Mouse (Mus musculus) brain, embryonic 14.5 days (tissue): Measurements from ENCODE around the gene Kcnj10.

ENCODE experiments used
- CTCF ChIP-seq: fragments of 200-500 bp; IDR thresholded peaks from 2 replicates; pipeline ENCODE4 v1.5.1; 2012; ENCODE audit warnings: inconsistent platforms, mild to moderate bottlenecking, moderate library complexity, borderline replicate concordance; ENCODE audit not compliant: insufficient read depth, insufficient read length; ENCODE audit errors: extremely low read depth
- POLR2A ChIP-seq: fragments of 200-500 bp; IDR thresholded peaks from 2 replicates; pipeline ENCODE4 v1.6.1; 2012; ENCODE audit warnings: mild to moderate bottlenecking, inconsistent platforms, borderline replicate concordance; ENCODE audit not compliant: poor library complexity, insufficient read depth, insufficient read length, severe bottlenecking; ENCODE audit errors: extremely low read depth

DNA sequence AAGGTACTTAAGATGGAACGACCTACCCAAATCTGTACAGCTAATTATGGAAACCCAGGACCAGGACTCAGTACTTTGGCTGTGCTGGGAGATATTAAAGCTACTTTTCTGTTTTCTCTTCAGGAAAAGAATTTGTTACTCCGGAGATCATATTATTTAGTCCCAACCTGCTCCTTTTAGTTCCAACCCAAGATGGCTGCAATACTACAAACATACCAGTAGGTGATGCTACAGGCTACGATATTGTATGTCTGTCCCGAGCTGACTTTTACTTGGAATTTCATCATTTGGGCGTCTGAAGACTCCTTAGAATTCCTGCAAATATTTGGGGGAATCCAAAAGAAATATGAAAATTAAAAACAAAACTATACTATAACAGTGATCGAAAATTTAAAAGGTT, 68.0 kb downstream of the Kcnj10 start:
- TF ChIP-seq CTCF: peak; percentile 82
- no peak for TF ChIP-seq POLR2A
